Mouse (Mus musculus) urinary bladder, postnatal 10 days (tissue): Measurements from ENCODE around the gene Vmn1r83.

Experiments used
- DNase-seq: peaks from one replicate; pipeline ENCODE4 v3.0.0; 2022; ENCODE audit warnings: low spot score

The Vmn1r83 gene

DNA sequence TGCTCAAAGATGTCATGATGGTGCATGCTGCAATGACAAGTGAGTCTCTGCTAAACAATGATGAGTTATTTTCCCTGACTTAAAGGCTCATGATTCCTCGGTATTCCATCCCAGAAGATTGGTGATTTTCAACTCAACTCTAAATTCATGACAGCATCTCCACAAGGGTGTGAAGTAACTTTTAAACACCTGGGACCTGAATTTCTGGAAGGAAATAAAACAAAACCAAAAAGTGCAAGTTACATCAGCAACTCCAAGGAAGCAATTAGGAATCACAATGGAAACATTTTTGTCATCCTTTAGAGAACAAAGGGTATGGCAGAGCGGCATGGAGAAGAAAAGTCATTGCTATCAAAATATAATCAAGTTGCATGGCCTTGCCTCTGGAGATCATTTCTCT is at the start of gene Vmn1r83:
TSS of gene Vmn1r83 (minus strand) at position 101 of the 400 bp plus-strand sequence.
- no peak for DNase-seq

DNA sequence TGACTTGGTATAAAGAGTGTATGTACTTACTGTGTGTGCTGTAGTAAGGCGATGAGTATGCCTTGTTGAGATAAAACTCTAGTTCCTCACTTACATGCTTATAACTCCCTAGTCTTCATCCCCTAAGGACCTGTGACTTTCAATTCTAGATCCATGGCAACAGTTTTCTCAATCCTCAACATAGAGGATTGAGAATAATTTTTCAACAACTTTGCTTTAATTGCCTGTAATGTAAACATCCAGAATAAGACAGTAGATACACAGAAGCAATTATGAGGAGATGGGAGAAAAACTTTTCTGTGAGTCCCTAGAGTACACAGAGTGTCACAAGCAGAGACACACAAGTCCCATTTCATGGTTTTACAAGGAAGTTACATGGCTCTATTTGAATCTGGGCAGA is 39.9 kb upstream of the Vmn1r83 start, which contains the start of gene Vmn1r84:
TSS of gene Vmn1r84 (minus strand) at position 101 of the 400 bp plus-strand sequence.
- DNase-seq: no peak

DNA sequence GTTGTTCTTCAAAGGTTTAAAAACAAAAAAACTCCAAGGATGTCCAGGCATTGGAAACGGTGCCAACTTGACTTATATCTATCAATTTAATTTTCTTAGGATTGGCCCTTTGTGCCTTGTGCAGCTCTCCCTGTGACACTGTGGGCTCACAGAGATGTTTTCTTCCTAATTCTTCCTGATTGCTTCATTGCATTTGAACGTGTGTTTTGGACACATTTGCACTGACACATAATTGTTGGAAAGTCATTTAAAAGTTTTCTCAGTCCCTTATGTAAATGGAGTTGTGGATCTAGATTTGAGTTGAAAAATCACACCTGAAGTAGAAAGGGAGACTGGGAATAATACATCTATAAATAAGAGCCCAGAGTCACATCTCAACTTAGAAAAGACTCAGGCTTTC is 29.2 kb downstream of the Vmn1r83 start, which contains the start of gene Vmn1r82:
TSS of gene Vmn1r82 (plus strand) at position 301 of the 400 bp plus-strand sequence.
- no peak for DNase-seq
